10 mouse cellular contexts compared by ENCODE assay signal in the genomic region with DNA sequence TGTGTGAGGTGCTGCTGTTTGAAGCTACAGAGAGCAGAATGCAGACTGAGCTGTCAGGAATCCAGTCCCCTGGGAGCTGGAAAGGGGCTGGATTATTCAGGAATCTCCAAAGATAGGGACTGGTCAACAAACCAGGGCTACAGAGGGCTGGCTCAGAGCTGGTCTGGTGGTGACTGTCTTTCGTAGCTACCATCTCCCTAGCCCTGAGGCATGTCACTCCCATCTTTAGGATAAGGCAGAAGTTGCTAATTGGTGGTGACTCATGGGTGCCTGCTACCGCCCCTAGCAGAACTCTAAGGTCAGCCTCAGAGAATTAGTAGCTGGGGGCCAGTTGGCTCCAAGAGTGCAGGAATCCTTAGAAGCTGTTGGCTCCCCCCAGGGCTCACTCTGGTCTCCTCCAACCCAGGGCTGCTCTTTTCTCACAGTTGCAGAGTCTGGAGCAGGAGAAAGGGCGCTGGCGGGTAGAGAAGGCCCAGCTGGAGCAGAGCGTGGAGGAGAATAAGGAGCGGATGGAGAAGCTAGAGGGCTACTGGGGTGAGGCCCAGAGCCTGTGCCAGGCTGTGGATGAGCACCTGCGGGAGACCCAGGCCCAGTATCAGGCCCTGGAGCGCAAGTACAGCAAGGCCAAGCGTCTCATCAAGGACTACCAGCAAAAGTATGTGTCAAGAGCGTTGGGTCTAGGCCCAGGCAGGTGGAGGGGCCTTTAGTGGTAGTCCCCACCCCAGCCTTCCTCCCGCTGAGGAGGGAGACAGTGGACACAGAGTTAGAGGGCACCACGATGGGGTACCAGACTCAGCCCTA. TPM values are rescaled to one million over a fixed set of nuclear protein-coding genes. Genes with fewer than 3 reads are reported as not detected.
DNase-seq lines count a peak whose midpoint lies in the region; ATAC-seq lines count a peak whose summit lies in the region.
"Had no signal": no experiment of that assay in that cellular context is flagged by ENCODE, and none has a peak within 500 bp of the region (broad histone marks: within the 10 kb centered on the region; RNA-seq: fewer than 3 reads in every experiment).

No protein-coding gene starts in this region.

- H3K9ac ChIP-seq in kidney, embryonic 15.5 days, result no peak overlapping the region
- no peak overlapping the region for H3K9ac ChIP-seq in forebrain, embryonic 15.5 days (replicated peaks)
- H3K9ac ChIP-seq in liver, embryonic 15.5 days, result no peak overlapping the region; the same call in 1 of the 2 replicates

- peaks cover 63% of the 10 kb centered on the region for H3K4me1 ChIP-seq in kidney, embryonic 15.5 days
- peaks cover 54% of the 10 kb centered on the region for H3K4me1 ChIP-seq in forebrain, embryonic 15.5 days
- H3K4me1 ChIP-seq in liver, embryonic 15.5 days (replicated peaks), result peaks cover 95% of the 10 kb centered on the region

- intact Hi-C loops in gastrocnemius, postnatal 14 days (cut with DNase I; ENCODE audit: low total_unique reads), result no loop called here

- no peaks in the 10 kb centered on the region for H3K27me3 ChIP-seq in kidney, embryonic 15.5 days
- H3K27me3 ChIP-seq in forebrain, embryonic 15.5 days, result no peaks in the 10 kb centered on the region
- H3K27me3 ChIP-seq in liver, embryonic 15.5 days, result no peaks in the 10 kb centered on the region

- no peak for ATAC-seq in kidney, embryonic 15.5 days (replicated peaks; ENCODE audit: low FRiP score)
- ATAC-seq in forebrain, embryonic 15.5 days (replicated peaks), result no peak
- no peak for ATAC-seq in liver, embryonic 15.5 days (ENCODE audit: insufficient read depth)

- DNase-seq in kidney, postnatal 36 days, result no peak
- peak; percentile 79 for DNase-seq in Muller cell, postnatal 12 days (ENCODE audit: inconsistent ontology term)
- DNase-seq in gastrocnemius, postnatal 14 days, result no peak
- no peak for DNase-seq in embryo, embryonic 11 days

- peaks cover 65% of the 10 kb centered on the region for H3K36me3 ChIP-seq in kidney, embryonic 15.5 days
- H3K36me3 ChIP-seq in forebrain, embryonic 15.5 days, result peaks cover 51% of the 10 kb centered on the region
- H3K36me3 ChIP-seq in liver, embryonic 15.5 days (replicated peaks), result peaks cover 64% of the 10 kb centered on the region

- H3K27ac ChIP-seq in kidney, embryonic 15.5 days, result 0 out of 2 replicates have a peak overlapping the region, but pooled peaks have one; percentile 24
- H3K27ac ChIP-seq in forebrain, embryonic 15.5 days (replicated peaks), result peak overlapping the region; percentile 82
- H3K27ac ChIP-seq in liver, embryonic 15.5 days (replicated peaks), result peak overlapping the region; percentile 62
- H3K27ac ChIP-seq: left cerebral cortex, adult 2 months; macrophage had no signal

- WGBS in kidney, embryonic 15.5 days, result 83% methylated on average over 12 of the region's 12 CpGs
- 85% methylated on average over 12 of the region's 12 CpGs for WGBS in forebrain, embryonic 15.5 days
- WGBS in liver, embryonic 15.5 days (ENCODE audit: insufficient replicate concordance), result 83% methylated on average over 12 of the region's 12 CpGs

- no peak overlapping the region for H3K4me2 ChIP-seq in kidney, embryonic 15.5 days
- no peak overlapping the region for H3K4me2 ChIP-seq in forebrain, embryonic 15.5 days (replicated peaks)
- H3K4me2 ChIP-seq in liver, embryonic 15.5 days, result no peak overlapping the region

- no peaks in the 10 kb centered on the region for H3K9me3 ChIP-seq in kidney, embryonic 15.5 days (replicated peaks)
- H3K9me3 ChIP-seq in forebrain, embryonic 15.5 days, result no peaks in the 10 kb centered on the region
- H3K9me3 ChIP-seq in liver, embryonic 15.5 days (replicated peaks), result no peaks in the 10 kb centered on the region

- H3K4me3 ChIP-seq in kidney, embryonic 15.5 days (replicated peaks), result no peak overlapping the region
- no peak overlapping the region for H3K4me3 ChIP-seq in forebrain, embryonic 15.5 days
- H3K4me3 ChIP-seq in liver, embryonic 15.5 days (replicated peaks), result no peak overlapping the region
- H3K4me3 ChIP-seq: left cerebral cortex, adult 2 months had no signal

RNA-seq across cellular contexts. Expression of a gene that starts 5.3 kb away (rescaled TPM):
- 16.9 and 21.2 TPM in 2 replicates for polyA plus RNA-seq in kidney, embryonic 15.5 days (2015; fragmentation: Nextera tagmentation; extraction: Ambion mirVana)
- polyA plus RNA-seq in forebrain, embryonic 15.5 days (2015; fragmentation: Nextera tagmentation; extraction: Ambion mirVana), result 120 and 123 TPM in 2 replicates
- 33.9 and 39.2 TPM in 2 replicates for polyA plus RNA-seq in liver, embryonic 15.5 days (2015; fragmentation: Nextera tagmentation; extraction: Ambion mirVana)
- total RNA-seq in gastrocnemius, postnatal 14 days (2021), result 1 to 10 TPM; 1.7 to 2.2 TPM

RNA-seq across cellular contexts. Expression of a gene that starts 13.5 kb away (rescaled TPM):
- 10.0 and 10.6 TPM in 2 replicates for polyA plus RNA-seq in kidney, embryonic 15.5 days (2015; fragmentation: Nextera tagmentation; extraction: Ambion mirVana)
- 23.0 and 23.9 TPM in 2 replicates for polyA plus RNA-seq in forebrain, embryonic 15.5 days (2015; fragmentation: Nextera tagmentation; extraction: Ambion mirVana)
- 8.2 and 8.8 TPM in 2 replicates for polyA plus RNA-seq in liver, embryonic 15.5 days (2015; fragmentation: Nextera tagmentation; extraction: Ambion mirVana)
- 10 to 100 TPM; 38.7 to 38.8 TPM for total RNA-seq in gastrocnemius, postnatal 14 days (2021)

RNA-seq across cellular contexts. Expression of a gene that starts 28.2 kb away (rescaled TPM):
- polyA plus RNA-seq in kidney, embryonic 15.5 days (2015; fragmentation: Nextera tagmentation; extraction: Ambion mirVana), result 1.2 and 1.7 TPM in 2 replicates
- polyA plus RNA-seq in forebrain, embryonic 15.5 days (2015; fragmentation: Nextera tagmentation; extraction: Ambion mirVana), result not detected in 2 replicates
- 0.35 and 1.1 TPM in 2 replicates for polyA plus RNA-seq in liver, embryonic 15.5 days (2015; fragmentation: Nextera tagmentation; extraction: Ambion mirVana)
- total RNA-seq in gastrocnemius, postnatal 14 days (2021), result 100 to 1,000 TPM; 201 to 224 TPM
- total RNA-seq: hematopoietic stem cell, adult 5-6 weeks had no signal
- polyA plus RNA-seq: macrophage had no signal

RNA-seq across cellular contexts. Expression of a gene that starts 36.8 kb away (rescaled TPM):
- 49.4 and 56.2 TPM in 2 replicates for polyA plus RNA-seq in kidney, embryonic 15.5 days (2015; fragmentation: Nextera tagmentation; extraction: Ambion mirVana)
- 26.4 and 27.3 TPM in 2 replicates for polyA plus RNA-seq in forebrain, embryonic 15.5 days (2015; fragmentation: Nextera tagmentation; extraction: Ambion mirVana)
- polyA plus RNA-seq in liver, embryonic 15.5 days (2015; fragmentation: Nextera tagmentation; extraction: Ambion mirVana), result 10.2 and 10.8 TPM in 2 replicates
- 100 to 1,000 TPM; 330 to 344 TPM for total RNA-seq in gastrocnemius, postnatal 14 days (2021)

RNA-seq across cellular contexts. Expression of a gene that starts 36.9 kb away (rescaled TPM):
- polyA plus RNA-seq in kidney, embryonic 15.5 days (2015; fragmentation: Nextera tagmentation; extraction: Ambion mirVana), result not detected in 2 replicates
- not detected in 2 replicates for polyA plus RNA-seq in forebrain, embryonic 15.5 days (2015; fragmentation: Nextera tagmentation; extraction: Ambion mirVana)
- not detected in 2 replicates for polyA plus RNA-seq in liver, embryonic 15.5 days (2015; fragmentation: Nextera tagmentation; extraction: Ambion mirVana)
- not detected for total RNA-seq in gastrocnemius, postnatal 14 days (2021)
- total RNA-seq: hematopoietic stem cell, adult 5-6 weeks; left cerebral cortex, adult 2 months had no signal
- polyA plus RNA-seq: macrophage had no signal

Comparison
In these comparisons a context has a peak if more than half of its experiments do, and no peak if none do; other contexts are left out.
1. H3K27ac ChIP-seq: peak in every context shown above with its lines; median percentile 82 in forebrain, embryonic 15.5 days; 62 in liver, embryonic 15.5 days; 24 in kidney, embryonic 15.5 days.